Mouse (Mus musculus) G1E (cell line): ENCODE data around the gene Phf21b.

Experiments
- CTCF ChIP-seq: IDR thresholded peaks from 2 replicates; pipeline ENCODE4 v1.5.1; 2012; ENCODE audit warnings: low read depth, low read length, inconsistent platforms, mixed read lengths
- GATA1 ChIP-seq: IDR thresholded peaks from 2 replicates; pipeline ENCODE4 v1.6.1; 2012; ENCODE audit warnings: borderline replicate concordance, low read length, inconsistent platforms, mixed read lengths
- POLR2AphosphoS5 ChIP-seq: IDR thresholded peaks from 2 replicates; pipeline ENCODE4 v1.6.1; 2012; ENCODE audit warnings: low read depth, low read length, inconsistent platforms; ENCODE audit not compliant: insufficient replicate concordance
- TAL1 ChIP-seq: conservative IDR thresholded peaks from 2 replicates; pipeline ENCODE4 v1.6.1; 2012; ENCODE audit warnings: low read depth, low read length, inconsistent platforms, mixed read lengths

DNA sequence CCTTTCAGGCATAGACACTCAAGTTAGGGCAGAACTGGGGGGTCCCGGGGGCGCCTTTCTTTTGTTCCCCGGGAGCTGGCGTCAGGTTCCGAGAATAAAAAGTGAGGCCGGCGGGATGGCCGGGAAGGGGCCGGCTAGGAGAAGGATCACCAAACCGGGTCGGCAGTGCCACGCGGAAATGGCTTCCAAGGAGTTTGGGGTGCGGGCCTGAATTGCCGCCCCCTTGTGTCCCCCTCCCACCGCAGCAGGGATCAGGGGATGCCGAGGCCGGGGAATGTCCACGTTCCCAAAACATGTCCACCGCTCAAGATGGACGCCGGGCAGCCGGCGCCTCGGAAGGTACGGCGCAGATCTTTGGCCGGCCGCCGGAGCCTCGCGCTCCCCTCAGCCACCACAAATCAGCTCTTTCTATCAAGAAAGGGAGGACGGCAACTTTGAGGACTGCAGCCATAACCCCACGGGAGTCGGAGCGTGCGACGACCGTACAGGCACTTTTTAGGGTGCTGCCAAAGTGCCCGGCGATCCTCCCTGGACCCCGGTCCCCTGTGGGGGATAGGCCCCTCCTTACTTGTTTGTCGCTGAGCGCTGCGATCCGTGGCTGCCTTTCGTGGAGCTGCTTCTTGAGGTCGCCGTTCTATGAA lies 1.6 kb downstream of the Phf21b start:
- TF ChIP-seq CTCF (no peak), TAL1 (no peak), GATA1 (no peak), POLR2AphosphoS5 (no peak)
